Mouse (Mus musculus) thymus, postnatal 4 days (tissue): ENCODE measurements around the gene Tgfbr3l.

Source experiments
- DNase-seq: peaks from one replicate; pipeline ENCODE4 v3.0.0; 2021

Gene Tgfbr3l

DNA sequence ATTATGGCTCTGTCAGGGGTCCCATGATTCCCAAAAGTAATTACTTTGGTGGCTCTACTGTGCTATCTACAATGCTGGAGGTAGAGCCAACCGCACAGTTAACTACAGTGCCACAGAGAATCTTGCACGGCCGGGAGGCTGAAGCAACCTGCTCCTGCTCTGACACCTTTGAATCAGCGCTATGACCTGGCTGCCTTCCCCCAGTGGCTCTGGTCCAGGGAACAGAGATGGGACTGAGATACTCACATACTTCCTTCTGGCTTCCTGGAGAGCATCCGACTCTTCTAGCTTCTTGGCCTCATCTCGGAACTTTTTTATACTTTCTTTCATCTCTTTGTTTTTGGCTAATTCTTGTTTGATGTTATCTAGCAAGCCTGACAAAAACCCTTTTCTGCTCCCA is 21.6 kb downstream of the Tgfbr3l start:
- no peak for DNase-seq

DNA sequence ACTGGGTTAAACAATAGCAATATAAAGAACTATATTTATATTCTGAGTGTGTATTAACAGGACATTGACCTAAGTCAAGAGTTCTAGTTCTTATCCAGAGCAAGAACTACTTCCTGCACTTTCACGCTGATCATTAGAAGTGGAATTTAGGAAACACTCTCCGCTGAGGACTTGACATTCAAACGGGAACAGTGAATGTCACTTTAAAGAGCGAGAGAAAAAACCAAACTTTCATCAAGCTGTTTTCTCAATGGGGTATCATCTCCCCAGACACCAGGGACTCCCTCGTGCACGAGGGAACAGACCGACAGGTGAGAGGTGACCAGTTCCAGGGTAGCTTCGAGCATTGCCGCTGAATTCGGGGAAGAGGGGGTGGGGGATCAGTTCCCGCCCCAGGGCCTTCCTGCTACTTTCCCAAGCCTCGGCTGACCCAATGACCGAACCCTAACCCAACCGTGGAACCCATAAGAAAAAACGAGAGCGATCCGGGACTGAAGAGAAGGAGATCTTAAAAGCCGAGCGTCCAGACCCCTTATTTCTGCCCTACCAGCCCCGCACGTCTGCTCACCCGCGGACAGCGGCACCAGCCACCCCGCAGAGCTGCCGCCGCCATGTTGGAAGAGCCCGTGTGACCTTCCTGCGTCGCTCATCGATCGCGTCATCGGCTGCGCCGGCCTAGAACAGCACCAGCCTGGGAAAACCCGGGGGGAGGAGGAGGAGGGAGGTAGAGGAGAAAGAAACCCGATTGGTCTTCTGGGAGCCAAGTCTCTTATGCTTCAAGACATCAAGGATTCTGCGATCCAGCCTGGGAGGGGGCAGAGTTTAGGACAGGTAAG is 27.5 kb downstream of the Tgfbr3l start, which contains the start of gene Timm44:
Gene Timm44 (minus strand): TSS at position 639 of the 836 bp plus-strand sequence.
- peak; percentile 96 for DNase-seq

DNA sequence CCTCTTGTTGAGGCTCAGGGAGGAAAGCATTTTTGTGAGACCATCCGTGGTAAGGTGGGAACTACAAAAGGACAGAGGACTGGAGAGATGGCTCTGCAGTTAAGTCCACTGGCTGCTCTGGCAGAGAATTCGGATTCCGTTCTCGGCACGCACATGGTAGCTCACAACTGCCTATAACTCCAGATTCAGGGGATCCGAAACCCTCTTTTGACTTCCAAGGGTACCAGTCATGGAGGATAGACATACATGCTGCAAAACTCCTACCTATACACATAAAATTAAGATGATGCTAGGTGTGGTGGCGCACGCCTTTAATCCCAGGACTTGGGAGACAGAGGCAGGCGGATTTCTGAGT is 28.1 kb downstream of the Tgfbr3l start:
- DNase-seq: no peak

DNA sequence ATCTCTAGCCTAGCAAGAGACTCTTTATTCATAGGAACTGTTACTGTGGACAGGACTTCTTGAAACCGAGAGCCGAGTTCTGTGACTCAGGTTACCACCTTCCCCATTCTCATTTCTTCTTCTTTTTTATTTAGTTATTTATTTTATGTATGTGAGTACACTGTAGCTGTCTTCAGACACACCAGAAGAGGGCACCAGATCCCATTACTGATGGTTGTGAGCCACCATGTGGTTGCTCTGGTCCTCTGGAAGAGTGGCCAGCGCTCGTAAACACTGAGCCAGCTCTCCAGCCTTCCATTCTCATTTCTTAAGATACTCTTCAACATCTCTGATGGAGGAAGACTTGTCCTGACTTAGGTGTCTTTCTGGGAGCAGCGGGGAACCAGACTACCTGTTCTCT is 44.7 kb downstream of the Tgfbr3l start:
- DNase-seq: no peak

DNA sequence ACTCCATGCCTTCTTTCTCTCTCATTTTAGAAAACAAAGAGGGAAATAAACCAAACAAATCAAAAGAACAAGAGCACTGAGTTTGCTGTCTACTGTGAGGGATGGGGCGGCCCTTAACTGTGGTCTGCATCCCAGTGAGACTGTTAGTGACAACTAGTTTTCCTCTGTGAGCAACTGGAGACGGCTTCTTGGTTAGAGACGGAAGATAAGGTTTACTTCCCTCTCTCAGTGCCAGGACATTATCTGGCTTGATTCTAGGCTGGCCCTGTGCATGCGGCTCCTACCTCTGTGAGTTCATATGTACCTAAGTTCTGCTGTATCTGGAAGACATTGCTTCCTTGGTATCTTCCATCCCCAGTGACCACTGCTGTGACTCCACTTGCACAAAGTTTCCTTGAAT is 49.8 kb downstream of the Tgfbr3l start:
- DNase-seq: no peak
